Mouse (Mus musculus): Measurements from ENCODE around the gene Slc30a4. TPM values are rescaled to one million over a fixed set of nuclear protein-coding genes. Genes with fewer than 3 reads are reported as not detected.

Gene Slc30a4
- total RNA-seq (2023): under 1 TPM; 0.33 to 0.53 TPM

GRCm38 (mm10) chr2:122702181-122703036, at the start of gene Slc30a4:
Slc30a4 (minus strand) TSS chr2:122702663.

GRCm38 (mm10) chr2:122737894-122738830, 35.7 kb upstream of the Slc30a4 start, which contains the start of gene Bloc1s6:
Bloc1s6 (plus strand) TSS chr2:122738503.

GRCm38 (mm10) chr2:122636686-122637085, 65.8 kb downstream of the Slc30a4 start, which contains the start of gene AA467197:
AA467197 (plus strand) TSS chr2:122636986.

Other genes starting within 250 kb of the Slc30a4 start
- gene Gm14085, start 217.7 kb downstream of the Slc30a4 start, total RNA-seq (2023): 1 to 10 TPM; 4.4 to 5.8 TPM
- gene Gatm, start 91.4 kb downstream of the Slc30a4 start, total RNA-seq (2023): 10 to 100 TPM; 35.0 to 36.1 TPM
- 100 to 1,000 TPM; 179 to 204 TPM for gene AA467197, start 65.7 kb downstream of the Slc30a4 start, total RNA-seq (2023)
- 10 to 100 TPM; 15.8 to 27.8 TPM for gene Bloc1s6, start 35.8 kb upstream of the Slc30a4 start, total RNA-seq (2023)
- gene Sqor, start 62.6 kb upstream of the Slc30a4 start, total RNA-seq (2023): 100 to 1,000 TPM; 164 to 170 TPM